Mouse (Mus musculus): Measurements from ENCODE around the gene Opa3. TPM values are rescaled to one million over a fixed set of nuclear protein-coding genes. Genes with fewer than 3 reads are reported as not detected.

Opa3 gene
- total and polyA plus RNA-seq, 3 experiments: 9.4 to 21.2 (median 11.9) TPM

DNA sequence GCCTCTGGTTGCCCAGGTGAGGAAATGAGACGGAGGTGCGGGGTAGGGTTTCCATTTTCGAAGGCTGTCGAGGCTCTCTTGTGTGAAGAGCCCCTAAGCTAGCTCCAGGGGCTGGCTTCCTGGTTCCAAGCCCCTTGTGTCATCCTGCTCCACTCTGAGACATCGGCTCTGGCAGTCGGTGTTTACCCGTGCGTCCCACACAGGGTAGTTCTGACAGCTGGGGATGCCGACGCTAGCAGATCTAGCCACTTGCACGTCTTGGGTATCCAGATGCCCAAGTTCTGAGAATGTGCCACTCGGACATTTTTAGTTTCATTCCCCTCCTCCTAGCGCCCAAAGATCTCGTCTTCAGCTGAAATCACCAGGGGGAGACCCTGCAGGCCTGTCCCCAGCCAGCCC is 55.3 kb downstream of the Opa3 start:
- no peak for DNase-seq (ENCODE audit: extremely low read depth)
- TF ChIP-seq NRF1 (IDR thresholded peaks at IDR 0.05; ENCODE audit: low read depth, low read length): no peak
- no peak for TF ChIP-seq E2F4 (IDR thresholded peaks at IDR 0.05; ENCODE audit: insufficient replicate concordance, low read depth, low read length)
- TF ChIP-seq HCFC1 (IDR thresholded peaks at IDR 0.05; ENCODE audit: low read depth, low read length): no peak
- no peak for TF ChIP-seq ELF1 (IDR thresholded peaks at IDR 0.05; ENCODE audit: low read depth, low read length)
- TF ChIP-seq PAX5 (IDR thresholded peaks at IDR 0.05; ENCODE audit: low read length): no peak
- no peak for TF ChIP-seq ZC3H11A (IDR thresholded peaks at IDR 0.05; ENCODE audit: low read depth, low read length)
- no peak for TF ChIP-seq USF1 (IDR thresholded peaks at IDR 0.05; ENCODE audit: low read depth, low read length)
- TF ChIP-seq POLR2A (IDR thresholded peaks at IDR 0.05; ENCODE audit: low read depth, low read length): no peak
- no peak for TF ChIP-seq ZMIZ1 (IDR thresholded peaks at IDR 0.05; ENCODE audit: low read depth, low read length)
- TF ChIP-seq TBP (conservative IDR thresholded peaks at IDR 0.05; ENCODE audit: low read depth, low read length): no peak
- no peak for TF ChIP-seq MXI1 (IDR thresholded peaks at IDR 0.05; ENCODE audit: low read depth, low read length)
- no peak for TF ChIP-seq TCF12 (IDR thresholded peaks at IDR 0.05; ENCODE audit: low read depth, low read length)
- no peak for TF ChIP-seq CTCF (conservative IDR thresholded peaks at IDR 0.05 in 1 of 2, IDR thresholded peaks at IDR 0.05 in 1 of 2; ENCODE audit: low read depth in 2 of 2, low read length in 2 of 2)
- no peak for TF ChIP-seq BHLHE40 (IDR thresholded peaks at IDR 0.05; ENCODE audit: low read depth, low read length)
- TF ChIP-seq JUN (IDR thresholded peaks at IDR 0.05; ENCODE audit: insufficient read depth, low read depth, low read length): no peak
- TF ChIP-seq CHD2 (IDR thresholded peaks at IDR 0.05; ENCODE audit: low read length): no peak
- in situ Hi-C loops (cut with MboI; ENCODE audit: low pct_ligation_motif_present, low pct_unique_long_range_greater_than_20kb, low sequenced_read_pairs) (loop anchor here (5.0 kb wide), 1 partner anchor 101 kb away; no protein-coding TSS in a partner anchor), dilution Hi-C loops (cut with MboI; ENCODE audit: extremely low pct_ligation_motif_present, extremely low pct_unique_long_range_greater_than_20kb, low sequenced_read_pairs) (no loop called here)
- Histone ChIP-seq H3K79me2 (replicated peaks; ENCODE audit: control insufficient read depth, extremely low read depth, insufficient read depth, poor library complexity, severe bottlenecking) (no peaks in the 10 kb centered on the region), H3K9me3 (replicated peaks; ENCODE audit: low read length) (no peaks in the 10 kb centered on the region), H3K4me1 (ENCODE audit: control insufficient read depth in 1 of 2, insufficient read depth in 2 of 2) (peaks cover 0 to 8% of the 10 kb centered on the region in 2 experiments; a peak in 2 of 4 replicates), H3K4me3 (replicated peaks in 1 of 3; ENCODE audit: low read depth in 2 of 3, low read length in 2 of 3, poor library complexity in 1 of 3) (no peak overlapping the region), H3K27ac (ENCODE audit: insufficient read depth, low read depth) (no peak overlapping the region), H3K9ac (ENCODE audit: insufficient read depth, low read depth) (no peak overlapping the region), H3K36me3 (replicated peaks in 1 of 2; ENCODE audit: control insufficient read depth in 1 of 2, insufficient read depth in 1 of 2, low read length in 1 of 2) (no peaks in the 10 kb centered on the region), H3K4me2 (ENCODE audit: insufficient read depth, low read depth, poor library complexity, severe bottlenecking) (peak overlapping the region; percentile 92; the same call in 1 of the 2 replicates), H3K27me3 (replicated peaks) (peaks cover 40% of the 10 kb centered on the region)

DNA sequence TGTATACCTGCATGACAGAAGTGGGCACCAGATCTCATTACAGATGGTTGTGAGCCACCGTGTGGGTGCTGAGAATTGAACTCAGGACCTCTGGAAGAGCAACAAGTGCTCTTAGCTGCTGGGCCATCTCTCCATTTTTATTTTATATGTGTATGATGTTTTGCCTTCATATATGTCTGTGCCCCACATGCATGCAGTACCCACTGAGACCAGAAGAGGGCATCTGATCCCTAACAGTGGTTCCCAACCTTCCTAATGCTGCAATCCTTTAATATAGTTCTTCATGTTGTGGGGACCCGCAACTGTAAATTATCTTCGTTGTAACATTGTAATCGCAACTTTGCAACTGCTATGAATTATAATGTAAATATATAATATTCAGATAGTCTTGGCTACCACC is 56.6 kb downstream of the Opa3 start:
- no peak overlapping the region for H3K27ac ChIP-seq (ENCODE audit: insufficient read depth, low read depth)
- no peak overlapping the region for H3K4me3 ChIP-seq (replicated peaks in 1 of 3; ENCODE audit: low read depth in 2 of 3, low read length in 2 of 3, poor library complexity in 1 of 3)
- peaks cover 40% of the 10 kb centered on the region for H3K27me3 ChIP-seq (replicated peaks)
- peaks cover 0 to 8% of the 10 kb centered on the region in 2 experiments; a peak in 2 of 4 replicates for H3K4me1 ChIP-seq (ENCODE audit: control insufficient read depth in 1 of 2, insufficient read depth in 2 of 2)
- no peak overlapping the region for H3K9ac ChIP-seq (ENCODE audit: insufficient read depth, low read depth)
- peak; percentile 58 for DNase-seq (ENCODE audit: extremely low read depth)
- TF ChIP-seq CHD1 (IDR thresholded peaks at IDR 0.05; ENCODE audit: low read depth, low read length) (no peak), MYC (IDR thresholded peaks at IDR 0.05; ENCODE audit: low read depth, low read length) (0 out of 2 replicates have a peak, but pooled peaks have one; percentile 19), NELFE (IDR thresholded peaks at IDR 0.05; ENCODE audit: low read depth, low read length) (no peak), RAD21 (IDR thresholded peaks at IDR 0.05; ENCODE audit: low read depth, low read length) (peak; percentile 55), CTCF (conservative IDR thresholded peaks at IDR 0.05 in 1 of 2, IDR thresholded peaks at IDR 0.05 in 1 of 2; ENCODE audit: low read depth in 2 of 2, low read length in 2 of 2) (peak; percentile 73 to 88), SMC3 (IDR thresholded peaks at IDR 0.05; ENCODE audit: low read depth, low read length) (peak; percentile 70)
- no peaks in the 10 kb centered on the region for H3K9me3 ChIP-seq (replicated peaks; ENCODE audit: low read length)
- in situ Hi-C loops (cut with MboI; ENCODE audit: low pct_ligation_motif_present, low pct_unique_long_range_greater_than_20kb, low sequenced_read_pairs): loop anchor here (5.0 kb wide), 1 partner anchor 102 kb away; no protein-coding TSS in a partner anchor
- no peak overlapping the region for H3K4me2 ChIP-seq (ENCODE audit: insufficient read depth, low read depth, poor library complexity, severe bottlenecking)
- H3K36me3 ChIP-seq (replicated peaks in 1 of 2; ENCODE audit: control insufficient read depth in 1 of 2, insufficient read depth in 1 of 2, low read length in 1 of 2): no peaks in the 10 kb centered on the region
- H3K79me2 ChIP-seq (replicated peaks; ENCODE audit: control insufficient read depth, extremely low read depth, insufficient read depth, poor library complexity, severe bottlenecking): no peaks in the 10 kb centered on the region
- dilution Hi-C loops (cut with MboI; ENCODE audit: extremely low pct_ligation_motif_present, extremely low pct_unique_long_range_greater_than_20kb, low sequenced_read_pairs): no loop called here
